Mouse (Mus musculus): ENCODE measurements around the gene Rspo1.

- TF ChIP-seq CTCF (IDR thresholded peaks at IDR 0.05; ENCODE audit: low read depth) (no peak), EP300 (IDR thresholded peaks at IDR 0.05; ENCODE audit: low read depth) (no peak)
Measured at GRCm38 (mm10) chr4:124943781-124944180, 42.4 kb upstream of the Rspo1 start.

Data from heart, postnatal 0 days (tissue).